In genomic region chr3:33994127-33994488, GRCm38 (mm10) we compare ENCODE assay signal across 21 mouse cellular contexts. TPM values are rescaled to one million over a fixed set of nuclear protein-coding genes. Genes with fewer than 3 reads are reported as not detected.
A peak's percentile ranks its signal among the peaks of the same experiment; 100 is the strongest.
DNase-seq lines count a peak whose midpoint lies in the region; ATAC-seq and TF ChIP-seq lines count a peak whose summit lies in the region.
"Had no signal": no experiment of that assay in that cellular context is flagged by ENCODE, and none has a peak within 500 bp of the region (broad histone marks: within the 10 kb centered on the region; RNA-seq: fewer than 3 reads in every experiment).

No protein-coding gene starts in this region.

- H3K9ac ChIP-seq in heart, embryonic 13.5 days = 0 out of 2 replicates have a peak overlapping the region, but pooled peaks have one; percentile 6
- no peak overlapping the region for H3K9ac ChIP-seq in heart, postnatal 0 days (replicated peaks; ENCODE audit: low read depth, low read length)
- H3K9ac ChIP-seq: embryonic facial prominence, embryonic 15.5 days; hindbrain, embryonic 14.5 days; intestine, embryonic 15.5 days; kidney, embryonic 15.5 days had no signal

- peaks cover 32% of the 10 kb centered on the region for H3K4me1 ChIP-seq in heart, embryonic 13.5 days
- peaks cover 22% of the 10 kb centered on the region for H3K4me1 ChIP-seq in heart, postnatal 0 days (ENCODE audit: control insufficient read depth, insufficient read depth)
- H3K4me1 ChIP-seq: embryonic facial prominence, embryonic 15.5 days; intestine, embryonic 15.5 days; kidney, embryonic 15.5 days had no signal

- TF ChIP-seq CTCF in heart, postnatal 0 days (IDR thresholded peaks at IDR 0.05; ENCODE audit: low read depth) = no peak

- H3K9me3 ChIP-seq in heart, embryonic 13.5 days = no peaks in the 10 kb centered on the region
- H3K9me3 ChIP-seq in heart, postnatal 0 days (replicated peaks; ENCODE audit: control insufficient read depth, low read length) = no peaks in the 10 kb centered on the region
- H3K9me3 ChIP-seq: embryonic facial prominence, embryonic 15.5 days; forebrain, embryonic 10.5 days; hindbrain, embryonic 10.5 days; intestine, embryonic 15.5 days; kidney, embryonic 15.5 days had no signal

- H3K27me3 ChIP-seq in heart, embryonic 13.5 days (replicated peaks) = no peaks in the 10 kb centered on the region
- no peaks in the 10 kb centered on the region for H3K27me3 ChIP-seq in heart, postnatal 0 days (ENCODE audit: control insufficient read depth, insufficient read depth, low read length)
- H3K27me3 ChIP-seq: embryonic facial prominence, embryonic 15.5 days; intestine, embryonic 15.5 days; kidney, embryonic 15.5 days had no signal

- peak; percentile 73 for DNase-seq in heart, adult 11 months
- DNase-seq in heart, adult 8-10 months (ENCODE audit: low spot score) = no peak
- no peak for DNase-seq in heart, postnatal 4 days
- DNase-seq in heart, postnatal 0 days (ENCODE audit: low spot score) = peak; percentile 9
- no peak for DNase-seq in spleen, postnatal 36 days (ENCODE audit: low spot score in 2 of 2)
- DNase-seq in kidney, postnatal 36 days = no peak
- DNase-seq: adrenal gland, adult 2 months; adrenal gland, postnatal 25 days; cerebellum, adult 18-20 months; cerebellum, adult 9-11 months; cerebellum, postnatal 36 days; kidney, adult 2 months had no signal

- H3K4me3 ChIP-seq in heart, embryonic 13.5 days = no peak overlapping the region
- H3K4me3 ChIP-seq in heart, postnatal 0 days (ENCODE audit: low read depth, low read length) = no peak overlapping the region
- H3K4me3 ChIP-seq: embryonic facial prominence, embryonic 15.5 days; erythroblast, embryonic 14.5 days; forebrain, embryonic 10.5 days; hindbrain, embryonic 10.5 days; intestine, embryonic 15.5 days; kidney, embryonic 15.5 days had no signal

- peak overlapping the region; percentile 76 for H3K27ac ChIP-seq in heart, embryonic 13.5 days (replicated peaks)
- peak overlapping the region; percentile 85 for H3K27ac ChIP-seq in heart, postnatal 0 days (ENCODE audit: low read depth)
- H3K27ac ChIP-seq: embryonic facial prominence, embryonic 15.5 days; forebrain, embryonic 10.5 days; hindbrain, embryonic 10.5 days; hindbrain, embryonic 14.5 days; intestine, embryonic 15.5 days; kidney, embryonic 15.5 days had no signal

- TF ChIP-seq EP300 in heart, postnatal 0 days (IDR thresholded peaks at IDR 0.05; ENCODE audit: low read depth) = no peak

- H3K4me2 ChIP-seq in heart, embryonic 13.5 days = no peak overlapping the region
- no peak overlapping the region for H3K4me2 ChIP-seq in heart, postnatal 0 days (ENCODE audit: low read depth, low read length)
- H3K4me2 ChIP-seq: embryonic facial prominence, embryonic 15.5 days; hindbrain, embryonic 14.5 days; intestine, embryonic 15.5 days; kidney, embryonic 15.5 days had no signal

- H3K36me3 ChIP-seq in heart, embryonic 13.5 days = no peaks in the 10 kb centered on the region
- H3K36me3 ChIP-seq in heart, postnatal 0 days (replicated peaks; ENCODE audit: control insufficient read depth, insufficient read depth, low read length) = no peaks in the 10 kb centered on the region
- H3K36me3 ChIP-seq: embryonic facial prominence, embryonic 15.5 days; forebrain, embryonic 10.5 days; hindbrain, embryonic 10.5 days; intestine, embryonic 15.5 days; kidney, embryonic 15.5 days had no signal

- ATAC-seq in heart, embryonic 13.5 days (ENCODE audit: extremely low read depth, insufficient number of reproducible peaks, low FRiP score, low TSS enrichment) = no peak
- no peak for ATAC-seq in heart, postnatal 0 days (ENCODE audit: insufficient read depth, low read depth)
- ATAC-seq: forebrain, embryonic 14.5 days; intestine, embryonic 15.5 days had no signal

- 51% methylated on average over 3 of the region's 3 CpGs for WGBS in heart, embryonic 13.5 days
- 48% methylated on average over 3 of the region's 3 CpGs for WGBS in heart, postnatal 0 days

RNA-seq across cellular contexts. Expression of gene Fxr1, which starts 25.6 kb away (rescaled TPM):
- 100 to 1,000 TPM; 186 to 210 (median 200) TPM for total RNA-seq in heart, adult 8-10 months (2022)
- 63.6 and 68.8 TPM in 2 replicates for polyA plus RNA-seq in heart, embryonic 13.5 days (2015; fragmentation: Nextera tagmentation; extraction: Ambion mirVana)
- total RNA-seq in heart, postnatal 4 days (2021) = 100 to 1,000 TPM; 161 to 166 TPM
- total RNA-seq in heart, postnatal 0 days (2014; rRNA removed; ENCODE audit: low replicate concordance) = 71.5 and 85.9 TPM in 2 replicates
- polyA plus RNA-seq in heart, postnatal 0 days (2015; fragmentation: Nextera tagmentation; extraction: Ambion mirVana) = 67.7 and 71.1 TPM in 2 replicates

Comparison
In these comparisons a context has a peak if more than half of its experiments do, and no peak if none do; other contexts are left out.
1. DNase-seq: peak in heart, adult 11 months (single experiment) and heart, postnatal 0 days (single experiment); none in heart, adult 8-10 months (single experiment), heart, postnatal 4 days (single experiment), spleen, postnatal 36 days (0 of 2) and kidney, postnatal 36 days (0 of 2).